Mouse (Mus musculus) embryonic facial prominence, embryonic 12.5 days (tissue): ENCODE data around the gene Psph. TPM values are rescaled to one million over a fixed set of nuclear protein-coding genes. Genes with fewer than 3 reads are reported as not detected.

Experiments
- ATAC-seq: fragments of 200-750 bp; cut with Nextera tagmentation; 2 replicates; pipeline ENCODE4 v1.8.0; 2017; ENCODE audit not compliant: insufficient number of reproducible peaks, insufficient read depth, low FRiP score, low TSS enrichment
- H3K27ac ChIP-seq: fragments of 300-500 bp; sonication (generic); 2 replicates; pipeline ENCODE4 v1.5.1; 2016; ENCODE audit warnings: mild to moderate bottlenecking
- H3K27me3 ChIP-seq: fragments of 300-500 bp; sonication (generic); 2 replicates; pipeline ENCODE4 v1.6.1; 2016; ENCODE audit warnings: mild to moderate bottlenecking, moderate library complexity
- H3K36me3 ChIP-seq: fragments of 300-500 bp; sonication (generic); 2 replicates; pipeline ENCODE4 v1.6.1; 2016; ENCODE audit warnings: mild to moderate bottlenecking
- H3K4me1 ChIP-seq: fragments of 300-500 bp; sonication (generic); 2 replicates; pipeline ENCODE4 v1.6.1; 2016
- H3K4me2 ChIP-seq: fragments of 300-500 bp; sonication (generic); replicated peaks from 2 replicates; pipeline ENCODE4 v1.6.1; 2016; ENCODE audit warnings: mild to moderate bottlenecking, moderate library complexity
- H3K4me3 ChIP-seq: fragments of 300-500 bp; sonication (generic); 2 replicates; pipeline ENCODE4 v1.5.1; 2016; ENCODE audit warnings: mild to moderate bottlenecking
- H3K9ac ChIP-seq: fragments of 300-500 bp; sonication (generic); 2 replicates; pipeline ENCODE4 v1.6.1; 2016; ENCODE audit warnings: mild to moderate bottlenecking, moderate library complexity
- H3K9me3 ChIP-seq: fragments of 300-500 bp; sonication (generic); 2 replicates; pipeline ENCODE4 v1.6.1; 2016; ENCODE audit warnings: mild to moderate bottlenecking, moderate library complexity
- WGBS: fragments of 180-500 bp; shearing (Covaris S2); methylation state at CpG from one replicate; pipeline ENCODE4 v1.1.7; 2016; 5-methylcytosine and 5-hydroxymethylcytosine counted together
- polyA plus RNA-seq: library from polyadenylated mRNA; unstranded; fragments of >200 nt; fragmentation: Nextera tagmentation; extraction: Ambion mirVana; gene quantifications from 2 replicates; pipeline ENCODE4 v1.2.1, GENCODE M21; 2016

The Psph gene
- polyA plus RNA-seq, 1 experiment from 2014 or later = 31.7 TPM

DNA sequence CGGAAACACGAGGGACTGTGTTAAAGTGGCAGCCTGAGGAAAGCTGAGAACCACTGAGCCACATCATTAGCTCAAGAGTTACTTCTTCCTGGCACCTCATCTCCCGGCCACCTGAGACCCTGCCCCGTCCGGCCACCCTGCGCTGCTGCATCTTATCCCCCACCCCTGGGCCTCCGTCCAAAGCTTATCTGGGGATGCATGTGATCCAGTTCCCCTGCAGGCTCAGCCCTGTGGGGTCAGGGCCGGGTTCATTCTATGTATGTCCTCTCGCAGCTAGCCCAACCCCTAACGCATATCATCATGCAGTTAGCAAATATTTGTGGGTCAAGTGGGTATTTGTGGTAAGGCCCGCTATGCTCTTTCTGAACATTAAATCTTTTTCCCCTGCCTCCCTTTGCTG lies 58.0 kb downstream of the Psph start:
- no peaks in the 10 kb centered on the region for H3K27me3 ChIP-seq
- no peaks in the 10 kb centered on the region for H3K9me3 ChIP-seq
- no peak overlapping the region for H3K9ac ChIP-seq
- no peak for ATAC-seq
- H3K4me3 ChIP-seq = no peak overlapping the region
- H3K27ac ChIP-seq = 0 out of 2 replicates have a peak overlapping the region, but pooled peaks have one; percentile 17
- WGBS = 52% methylated on average over 11 of the region's 11 CpGs
- H3K36me3 ChIP-seq = no peaks in the 10 kb centered on the region
- H3K4me1 ChIP-seq = peaks cover 20% of the 10 kb centered on the region; the same call in 1 of the 2 replicates
- H3K4me2 ChIP-seq = no peak overlapping the region

DNA sequence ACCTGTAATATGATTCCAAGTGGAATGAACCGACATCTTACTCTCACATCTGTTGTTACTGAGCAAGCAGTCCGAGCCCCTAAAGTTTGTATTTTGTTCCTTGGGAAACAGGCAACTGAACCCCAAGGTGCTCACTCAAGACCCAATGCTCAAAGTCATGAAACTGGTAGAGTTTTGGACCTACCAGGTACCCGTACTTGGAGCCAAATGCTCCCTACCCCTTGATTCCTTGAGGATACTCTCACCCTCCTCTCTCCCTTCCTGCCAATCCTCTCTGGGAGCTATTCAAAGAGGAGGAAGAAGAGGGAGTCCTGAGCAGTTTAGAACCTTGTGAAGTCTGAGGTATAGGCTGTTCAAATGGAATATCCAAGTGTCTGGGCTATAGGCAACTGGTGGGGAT lies 60.5 kb downstream of the Psph start:
- H3K9me3 ChIP-seq = no peaks in the 10 kb centered on the region
- peaks cover 20% of the 10 kb centered on the region; the same call in 1 of the 2 replicates for H3K4me1 ChIP-seq
- no peak for ATAC-seq
- no peaks in the 10 kb centered on the region for H3K27me3 ChIP-seq
- H3K9ac ChIP-seq = no peak overlapping the region
- no peaks in the 10 kb centered on the region for H3K36me3 ChIP-seq
- H3K27ac ChIP-seq = no peak overlapping the region
- H3K4me2 ChIP-seq = no peak overlapping the region
- 63% methylated on average over 3 of the region's 3 CpGs for WGBS
- no peak overlapping the region for H3K4me3 ChIP-seq

DNA sequence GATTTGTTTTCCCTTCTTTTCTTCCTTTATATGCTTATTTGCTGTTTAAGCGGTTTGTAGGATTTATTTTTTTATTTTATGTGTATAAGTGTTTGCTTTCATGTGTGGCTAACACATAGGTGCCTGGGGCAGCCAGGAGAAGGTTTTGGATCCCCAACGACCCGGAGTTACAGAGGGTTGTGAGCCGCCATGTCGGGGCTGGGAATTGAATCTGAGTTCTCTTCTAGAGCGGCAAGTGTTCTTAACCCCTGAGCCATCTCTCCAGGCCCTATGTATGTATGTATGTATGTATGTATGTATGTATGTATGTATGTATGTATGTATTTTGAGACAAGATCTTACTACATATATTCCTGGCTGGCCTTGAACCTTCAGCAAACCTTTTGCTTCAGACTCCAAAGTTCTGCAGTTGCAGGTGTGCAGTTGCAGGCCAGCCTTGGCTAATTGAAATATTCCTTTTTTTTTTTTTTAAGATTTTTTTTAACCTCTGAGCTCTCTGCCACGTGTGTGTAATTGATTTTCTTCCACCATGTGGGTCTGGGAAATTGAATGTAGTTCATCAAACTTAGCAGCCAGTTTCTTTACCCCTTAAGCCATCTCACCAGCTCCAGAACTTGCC lies 61.4 kb downstream of the Psph start:
- Histone ChIP-seq H3K27ac (peak overlapping the region; percentile 96; the same call in 1 of the 2 replicates), H3K4me3 (peak overlapping the region; percentile 88), H3K36me3 (no peaks in the 10 kb centered on the region), H3K4me2 (peak overlapping the region; percentile 51), H3K9ac (peak overlapping the region; percentile 93), H3K4me1 (peaks cover 18% of the 10 kb centered on the region; the same call in 1 of the 2 replicates), H3K27me3 (no peaks in the 10 kb centered on the region), H3K9me3 (no peaks in the 10 kb centered on the region)
- WGBS = 17% methylated on average over 7 of the region's 7 CpGs
- ATAC-seq = no peak

DNA sequence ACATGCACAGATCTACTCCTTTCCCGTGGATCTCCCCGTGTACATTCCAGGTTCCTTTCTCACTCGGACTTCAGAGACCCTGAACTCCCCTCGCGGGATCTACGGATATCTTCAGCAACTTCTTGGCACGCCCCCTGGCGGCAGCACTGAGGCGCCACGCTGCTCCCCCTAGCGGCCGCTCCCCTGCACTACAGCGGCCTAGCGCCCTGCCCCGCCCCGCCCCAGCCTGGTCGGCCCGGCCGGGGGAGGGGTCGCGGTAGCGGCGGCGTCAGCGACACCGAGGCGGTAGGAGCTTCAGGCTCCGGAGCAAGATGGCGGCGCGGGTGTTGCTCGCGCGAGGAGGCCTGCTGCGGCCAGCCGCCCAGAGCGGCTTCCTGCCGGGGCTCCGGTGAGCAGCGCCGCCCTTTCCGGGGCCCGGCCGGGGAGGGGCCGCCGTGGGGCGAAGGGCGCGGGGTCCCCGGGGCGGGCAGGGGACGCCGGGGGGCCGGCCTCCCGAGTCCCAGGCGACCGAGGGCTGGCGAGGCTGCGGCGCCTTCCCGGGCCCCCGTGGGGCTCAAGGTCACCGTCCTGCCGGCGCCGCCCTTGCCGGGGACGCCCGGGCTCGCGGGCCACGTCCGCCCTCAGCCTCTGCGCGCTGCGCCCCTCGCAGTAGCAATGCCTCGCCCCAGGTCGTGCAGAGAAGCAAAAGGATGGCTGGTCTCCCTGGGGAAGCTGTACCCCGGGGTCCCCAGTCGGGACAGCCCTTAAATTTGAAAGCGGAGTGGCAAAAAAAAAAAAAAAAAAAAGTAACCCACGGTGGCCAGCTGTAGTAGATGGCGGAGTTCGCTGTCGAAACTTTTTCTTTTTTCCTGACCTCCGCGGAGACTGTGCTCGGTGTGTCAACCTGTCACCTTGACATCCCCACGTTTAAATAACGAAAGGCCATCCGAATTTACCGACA lies 62.1 kb downstream of the Psph start, which contains the start of gene Nipsnap2:
Nipsnap2 (plus strand) TSS at position 230 of the 940 bp plus-strand sequence.
- H3K9ac ChIP-seq = peak within 1 kb of the TSS; percentile 93
- peaks cover 1% of the 10 kb centered on the region; the same call in 1 of the 2 replicates for H3K36me3 ChIP-seq
- peak within 1 kb of the TSS; percentile 96 for H3K27ac ChIP-seq
- under 1% methylated on average over 87 of the region's 93 CpGs for WGBS
- H3K4me3 ChIP-seq = peak within 1 kb of the TSS; percentile 88
- H3K4me1 ChIP-seq = peaks cover 10% of the 10 kb centered on the region; the same call in 1 of the 2 replicates
- no peaks in the 10 kb centered on the region for H3K27me3 ChIP-seq
- peak within 1 kb of the TSS; percentile 51 for H3K4me2 ChIP-seq
- peak; percentile 92 for ATAC-seq
- no peaks in the 10 kb centered on the region for H3K9me3 ChIP-seq

DNA sequence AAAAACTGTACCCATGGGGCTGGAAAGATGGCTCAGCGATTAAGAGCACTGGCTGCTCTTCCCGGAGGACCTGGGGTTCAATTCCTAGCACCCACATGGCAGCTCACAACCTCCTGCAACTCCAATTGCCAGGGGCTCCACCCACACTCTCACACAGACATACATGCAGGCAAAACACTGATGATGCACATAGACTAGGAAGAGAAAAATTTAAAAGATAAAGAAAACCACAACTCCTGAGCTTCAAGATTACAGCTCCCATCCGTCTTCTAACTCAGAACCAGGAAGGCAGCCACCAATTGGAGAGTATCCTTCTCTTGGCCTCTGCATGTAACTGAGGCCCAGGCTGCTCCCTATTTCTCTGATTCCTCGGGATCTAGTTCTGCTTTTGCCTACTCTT lies 63.0 kb downstream of the Psph start:
- peak overlapping the region; percentile 88 for H3K4me3 ChIP-seq
- H3K36me3 ChIP-seq = peaks cover 10% of the 10 kb centered on the region
- H3K9me3 ChIP-seq = no peaks in the 10 kb centered on the region
- H3K4me2 ChIP-seq = peak overlapping the region; percentile 51
- no peaks in the 10 kb centered on the region for H3K27me3 ChIP-seq
- no peak for ATAC-seq
- WGBS = 61% methylated on average over 4 of the region's 4 CpGs
- 0 out of 2 replicates have a peak overlapping the region, but pooled peaks have one; percentile 96 for H3K27ac ChIP-seq
- H3K9ac ChIP-seq = peak overlapping the region; percentile 93
- H3K4me1 ChIP-seq = peaks cover 10% of the 10 kb centered on the region; the same call in 1 of the 2 replicates

DNA sequence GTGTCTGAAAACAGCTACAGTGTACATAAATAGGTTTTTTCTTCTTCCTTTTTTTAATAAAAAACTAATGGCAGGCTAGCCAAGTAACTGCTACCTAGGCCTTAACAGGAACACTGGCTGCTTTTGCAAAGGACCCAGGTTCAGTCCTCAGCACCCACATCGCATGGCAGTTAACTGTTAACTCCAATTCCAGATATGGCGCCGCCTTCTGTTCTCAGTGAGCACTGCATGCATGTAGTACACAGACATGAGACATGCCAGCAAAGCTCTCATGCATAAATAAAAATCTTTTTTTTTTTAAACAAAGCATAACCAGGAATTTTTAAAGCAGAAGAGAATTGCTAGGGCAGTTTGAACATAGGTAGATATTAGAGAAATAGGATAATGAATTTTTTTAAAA lies 67.1 kb downstream of the Psph start:
- 85% methylated on average over 3 of the region's 3 CpGs for WGBS
- Histone ChIP-seq H3K27ac (no peak overlapping the region), H3K9ac (no peak overlapping the region), H3K4me3 (no peak overlapping the region), H3K36me3 (peaks cover 36% of the 10 kb centered on the region), H3K9me3 (no peaks in the 10 kb centered on the region), H3K27me3 (no peaks in the 10 kb centered on the region), H3K4me1 (peaks cover 7% of the 10 kb centered on the region; the same call in 1 of the 2 replicates), H3K4me2 (no peak overlapping the region)
- no peak for ATAC-seq

DNA sequence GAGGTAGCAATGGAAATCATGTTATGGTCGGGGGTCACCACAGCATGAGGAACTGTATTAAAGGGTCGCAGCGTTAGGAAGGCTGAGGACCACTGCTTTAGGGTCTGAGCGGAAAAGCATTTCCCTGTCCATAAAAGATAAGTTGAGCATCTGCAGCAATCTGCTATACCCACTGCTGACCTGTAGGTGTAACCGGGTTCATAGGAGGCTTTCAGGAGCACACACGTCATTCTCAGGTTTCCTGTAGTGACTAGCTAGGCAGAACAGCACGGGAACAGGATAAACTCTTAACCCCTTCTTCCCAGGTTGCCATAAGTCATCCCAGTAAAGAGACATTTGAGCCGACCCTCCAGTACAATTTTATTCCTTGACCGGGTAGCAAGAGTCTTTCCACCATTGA lies 70.2 kb downstream of the Psph start:
- Histone ChIP-seq H3K36me3 (peaks cover 36% of the 10 kb centered on the region), H3K27ac (no peak overlapping the region), H3K4me2 (no peak overlapping the region), H3K9ac (no peak overlapping the region), H3K27me3 (no peaks in the 10 kb centered on the region), H3K4me3 (no peak overlapping the region), H3K9me3 (no peaks in the 10 kb centered on the region), H3K4me1 (peaks cover 7% of the 10 kb centered on the region; the same call in 1 of the 2 replicates)
- no peak for ATAC-seq
- WGBS = 79% methylated on average over 9 of the region's 9 CpGs

Other genes with a start within 250 kb of the Psph start
- 3.5 and 3.7 TPM in 2 replicates for gene Mmp17, start 203.3 kb downstream of the Psph start, polyA plus RNA-seq
- gene Zfp11, start 117.3 kb downstream of the Psph start, polyA plus RNA-seq = 5.5 and 6.2 TPM in 2 replicates
- not detected in 2 replicates for gene Sept14, start 78.9 kb downstream of the Psph start, polyA plus RNA-seq
- gene Mrps17, start 72.0 kb downstream of the Psph start, polyA plus RNA-seq = 187 and 190 TPM in 2 replicates
- 89.1 and 96.8 TPM in 2 replicates for gene Nipsnap2, start 62.4 kb downstream of the Psph start, polyA plus RNA-seq
- 84.3 and 88.4 TPM in 2 replicates for gene Sumf2, start 59.5 kb upstream of the Psph start, polyA plus RNA-seq
- gene Chchd2, start 100.0 kb upstream of the Psph start, polyA plus RNA-seq = 862 and 908 TPM in 2 replicates
- 11.5 and 12.3 TPM in 2 replicates for gene Zbed5, start 108.3 kb upstream of the Psph start, polyA plus RNA-seq
- gene Phkg1, start 111.1 kb upstream of the Psph start, polyA plus RNA-seq = 0.14 and 0.24 TPM in 2 replicates
- 4.2 and 4.5 TPM in 2 replicates for gene Nupr1l, start 121.1 kb upstream of the Psph start, polyA plus RNA-seq
- 35.1 and 35.8 TPM in 2 replicates for gene Vkorc1l1, start 154.5 kb upstream of the Psph start, polyA plus RNA-seq
- gene Gusb, start 215.6 kb upstream of the Psph start, polyA plus RNA-seq = 35.4 and 35.9 TPM in 2 replicates
- gene Asl, start 241.8 kb upstream of the Psph start, polyA plus RNA-seq = 24.0 and 26.7 TPM in 2 replicates
- gene Crcp, start 241.8 kb upstream of the Psph start, polyA plus RNA-seq = 42.0 and 42.9 TPM in 2 replicates